Mouse (Mus musculus) CH12.LX (cell line): ENCODE data around the gene Mrgprf. TPM values are rescaled to one million over a fixed set of nuclear protein-coding genes. Genes with fewer than 3 reads are reported as not detected.

Experiments
- DNase-seq: peaks from one replicate; pipeline ENCODE4 v3.0.0-alpha.2; 2013; ENCODE audit errors: extremely low read depth
- H3K27ac ChIP-seq: 2 replicates; pipeline ENCODE4 v1.5.1; 2012; ENCODE audit warnings: low read depth, mild to moderate bottlenecking, control low read depth, moderate library complexity; ENCODE audit not compliant: insufficient read depth
- H3K27me3 ChIP-seq: replicated peaks from 2 replicates; pipeline ENCODE3; 2012; ENCODE audit warnings: inconsistent platforms
- H3K36me3 ChIP-seq, 2 experiments: replicated peaks in 1 of 2; 2 replicates each; pipeline versions ENCODE3 to v1.6.1; 2012; ENCODE audit warnings: inconsistent platforms in 1 of 2, low read length in 1 of 2, mild to moderate bottlenecking in 1 of 2, mixed read lengths in 1 of 2, moderate library complexity in 1 of 2; ENCODE audit not compliant: control insufficient read depth in 1 of 2, insufficient read depth in 1 of 2
- H3K4me1 ChIP-seq, 2 experiments: 2 replicates each; pipeline ENCODE4 v1.6.1; 2012; ENCODE audit warnings: inconsistent platforms in 1 of 2, moderate library complexity in 1 of 2; ENCODE audit not compliant: insufficient read depth in 2 of 2, control insufficient read depth in 1 of 2
- H3K4me2 ChIP-seq: 2 replicates; pipeline ENCODE4 v1.6.1; 2012; ENCODE audit warnings: low read depth, mild to moderate bottlenecking, control low read depth; ENCODE audit not compliant: poor library complexity, insufficient read depth, severe bottlenecking
- H3K4me3 ChIP-seq, 3 experiments: fragments of 150-350 bp in 1 of 3; sonication (generic) in 1 of 3; replicated peaks in 1 of 3; 2 replicates each; pipeline versions ENCODE3 to v1.5.1; 2011 to 2012; ENCODE audit warnings: low read depth in 2 of 3, low read length in 2 of 3, mild to moderate bottlenecking in 2 of 3, moderate library complexity in 2 of 3, control low read depth in 1 of 3, improper control_type of control experiment in 1 of 3, inconsistent platforms in 1 of 3, mixed read lengths in 1 of 3; ENCODE audit not compliant: poor library complexity in 1 of 3
- H3K79me2 ChIP-seq: replicated peaks from 2 replicates; pipeline ENCODE4 v1.6.1; 2012; ENCODE audit warnings: mild to moderate bottlenecking, moderate library complexity; ENCODE audit not compliant: control insufficient read depth, poor library complexity, insufficient read depth, severe bottlenecking; ENCODE audit errors: extremely low read depth
- H3K9ac ChIP-seq: 2 replicates; pipeline ENCODE4 v1.6.1; 2012; ENCODE audit warnings: low read depth, mild to moderate bottlenecking, control low read depth, moderate library complexity; ENCODE audit not compliant: insufficient read depth
- H3K9me3 ChIP-seq: replicated peaks from 2 replicates; pipeline ENCODE3; 2012; ENCODE audit warnings: low read length, inconsistent platforms, mixed read lengths
- BHLHE40 ChIP-seq: IDR thresholded peaks from 2 replicates; pipeline ENCODE4 v1.6.1; 2011; ENCODE audit warnings: mild to moderate bottlenecking, low read depth, low read length, improper control_type of control experiment
- CHD1 ChIP-seq: IDR thresholded peaks from 2 replicates; pipeline ENCODE4 v1.6.1; 2012; ENCODE audit warnings: low read depth, low read length, improper control_type of control experiment, inconsistent platforms
- CTCF ChIP-seq, 2 experiments: IDR thresholded peaks in 1 of 2; conservative IDR thresholded peaks in 1 of 2; 2 replicates each; pipeline ENCODE4 v1.5.1; 2011 to 2012; ENCODE audit warnings: low read depth in 2 of 2, low read length in 2 of 2, improper control_type of control experiment in 1 of 2, inconsistent platforms in 1 of 2, mild to moderate bottlenecking in 1 of 2, moderate library complexity in 1 of 2
- E2F4 ChIP-seq: IDR thresholded peaks from 2 replicates; pipeline ENCODE4 v1.6.1; 2011; ENCODE audit warnings: low read depth, low read length, improper control_type of control experiment; ENCODE audit not compliant: insufficient replicate concordance
- ELF1 ChIP-seq: IDR thresholded peaks from 2 replicates; pipeline ENCODE4 v1.6.1; 2014; ENCODE audit warnings: low read depth, mild to moderate bottlenecking, inconsistent platforms, low read length, improper control_type of control experiment
- EP300 ChIP-seq: IDR thresholded peaks from 2 replicates; pipeline ENCODE4 v1.6.1; 2011; ENCODE audit warnings: low read length, improper control_type of control experiment
- GABPA ChIP-seq: IDR thresholded peaks from 2 replicates; pipeline ENCODE4 v1.6.1; 2012; ENCODE audit warnings: low read depth, low read length, improper control_type of control experiment, inconsistent platforms; ENCODE audit not compliant: insufficient replicate concordance
- HCFC1 ChIP-seq: IDR thresholded peaks from 2 replicates; pipeline ENCODE4 v1.6.1; 2012; ENCODE audit warnings: low read depth, mild to moderate bottlenecking, inconsistent platforms, low read length, improper control_type of control experiment
- IRF4 ChIP-seq: IDR thresholded peaks from 2 replicates; pipeline ENCODE4 v1.6.1; 2014; ENCODE audit warnings: low read depth, mild to moderate bottlenecking, inconsistent platforms, low read length, improper control_type of control experiment
- JUN ChIP-seq: IDR thresholded peaks from 2 replicates; pipeline ENCODE4 v1.6.1; 2011; ENCODE audit warnings: low read depth, mild to moderate bottlenecking, low read length, improper control_type of control experiment, moderate library complexity; ENCODE audit not compliant: insufficient read depth
- JUND ChIP-seq: conservative IDR thresholded peaks from 2 replicates; pipeline ENCODE4 v1.6.1; 2011; ENCODE audit warnings: low read depth, low read length, improper control_type of control experiment
- KAT2A ChIP-seq: IDR thresholded peaks from 2 replicates; pipeline ENCODE4 v1.6.1; 2012; ENCODE audit warnings: low read length, improper control_type of control experiment, inconsistent platforms; ENCODE audit not compliant: insufficient replicate concordance
- MAFK ChIP-seq: IDR thresholded peaks from 2 replicates; pipeline ENCODE4 v1.6.1; 2011; ENCODE audit warnings: low read length, improper control_type of control experiment; ENCODE audit not compliant: insufficient replicate concordance
- MAZ ChIP-seq: IDR thresholded peaks from 2 replicates; pipeline ENCODE4 v1.6.1; 2012; ENCODE audit warnings: low read depth, mild to moderate bottlenecking, inconsistent platforms, low read length, improper control_type of control experiment, moderate library complexity
- MEF2A ChIP-seq: IDR thresholded peaks from 2 replicates; pipeline ENCODE4 v1.6.1; 2014; ENCODE audit warnings: low read depth, mild to moderate bottlenecking, inconsistent platforms, low read length, improper control_type of control experiment, borderline replicate concordance
- MXI1 ChIP-seq: IDR thresholded peaks from 2 replicates; pipeline ENCODE4 v1.6.1; 2011; ENCODE audit warnings: mild to moderate bottlenecking, low read depth, low read length, improper control_type of control experiment
- MYC ChIP-seq: IDR thresholded peaks from 2 replicates; pipeline ENCODE4 v1.6.1; 2011; ENCODE audit warnings: low read depth, mild to moderate bottlenecking, improper control_type of control experiment, low read length
- NELFE ChIP-seq: IDR thresholded peaks from 2 replicates; pipeline ENCODE4 v1.6.1; 2011; ENCODE audit warnings: low read depth, low read length, improper control_type of control experiment
- NRF1 ChIP-seq: IDR thresholded peaks from 2 replicates; pipeline ENCODE4 v1.6.1; 2014; ENCODE audit warnings: low read depth, mild to moderate bottlenecking, inconsistent platforms, low read length, improper control_type of control experiment, moderate library complexity
- PAX5 ChIP-seq: IDR thresholded peaks from 2 replicates; pipeline ENCODE4 v1.6.1; 2012; ENCODE audit warnings: low read length, inconsistent platforms, mixed read lengths
- POLR2A ChIP-seq: IDR thresholded peaks from 2 replicates; pipeline ENCODE4 v1.6.1; 2011; ENCODE audit warnings: low read depth, mild to moderate bottlenecking, improper control_type of control experiment, low read length
- POLR2AphosphoS2 ChIP-seq: IDR thresholded peaks from 2 replicates; pipeline ENCODE4 v1.6.1; 2011; ENCODE audit warnings: low read depth, low read length, improper control_type of control experiment
- RAD21 ChIP-seq: IDR thresholded peaks from 2 replicates; pipeline ENCODE4 v1.6.1; 2011; ENCODE audit warnings: low read depth, mild to moderate bottlenecking, low read length, improper control_type of control experiment, moderate library complexity
- RCOR1 ChIP-seq: conservative IDR thresholded peaks from 2 replicates; pipeline ENCODE4 v1.6.1; 2012; ENCODE audit warnings: low read depth, mild to moderate bottlenecking, inconsistent platforms, low read length, improper control_type of control experiment
- TBP ChIP-seq: conservative IDR thresholded peaks from 2 replicates; pipeline ENCODE4 v1.6.1; 2011; ENCODE audit warnings: low read depth, low read length, improper control_type of control experiment
- TCF12 ChIP-seq: IDR thresholded peaks from 2 replicates; pipeline ENCODE4 v1.6.1; 2014; ENCODE audit warnings: low read depth, mild to moderate bottlenecking, inconsistent platforms, low read length, improper control_type of control experiment
- USF1 ChIP-seq: IDR thresholded peaks from 2 replicates; pipeline ENCODE4 v1.6.1; 2014; ENCODE audit warnings: low read depth, mild to moderate bottlenecking, inconsistent platforms, low read length, improper control_type of control experiment
- ZC3H11A ChIP-seq: IDR thresholded peaks from 2 replicates; pipeline ENCODE4 v1.6.1; 2012; ENCODE audit warnings: low read depth, mild to moderate bottlenecking, inconsistent platforms, low read length, improper control_type of control experiment
- ZKSCAN1 ChIP-seq: IDR thresholded peaks from 2 replicates; pipeline ENCODE4 v1.6.1; 2012; ENCODE audit warnings: low read depth, inconsistent platforms, low read length, improper control_type of control experiment, borderline replicate concordance
- ZMIZ1 ChIP-seq: IDR thresholded peaks from 2 replicates; pipeline ENCODE4 v1.6.1; 2012; ENCODE audit warnings: low read depth, mild to moderate bottlenecking, inconsistent platforms, low read length, improper control_type of control experiment
- ZNF384 ChIP-seq: IDR thresholded peaks from 2 replicates; pipeline ENCODE4 v1.6.1; 2012; ENCODE audit warnings: low read depth, low read length, improper control_type of control experiment, inconsistent platforms
- dilution Hi-C: fragments of 300-500 bp; cut with MboI; formaldehyde crosslinking; loops from 2 replicates; pipeline ENCODE4 v1.14.3; 2020; ENCODE audit warnings: low sequenced_read_pairs; ENCODE audit not compliant: extremely low pct_unique_long_range_greater_than_20kb, extremely low pct_ligation_motif_present
- in situ Hi-C: fragments of 300-500 bp; cut with MboI; formaldehyde crosslinking; loops from 3 replicates; pipeline ENCODE4 v1.14.3; 2019; ENCODE audit warnings: low sequenced_read_pairs, low pct_ligation_motif_present, low pct_unique_long_range_greater_than_20kb, mixed read lengths
- polyA plus RNA-seq: library from polyadenylated mRNA; unstranded; fragments of >175 nt; gene quantifications from 2 replicates; pipeline ENCODE4 v1.2.1, GENCODE M21; 2012; ENCODE audit warnings: low read depth; ENCODE audit not compliant: insufficient read length
- total RNA-seq, 2 experiments: library from RNA; depleted of rRNA; stranded (reverse); fragments of 300-350 nt in 1 of 2; fragments of >200 nt in 1 of 2; gene quantifications; 2 replicates each; pipeline ENCODE4 v1.2.3; 2012 to 2014

Mrgprf gene
- total and polyA plus RNA-seq, 3 experiments: not detected

- peaks cover 7 to 31% of the 10 kb centered on the region in 2 experiments for H3K4me1 ChIP-seq
- H3K27ac ChIP-seq: no peak overlapping the region
- TF ChIP-seq ELF1 (no peak), JUND (no peak), TCF12 (no peak), MAFK (no peak), KAT2A (no peak), HCFC1 (no peak)
- DNase-seq: no peak
- in situ Hi-C loops (no loop called here), dilution Hi-C loops (no loop called here)
- H3K27me3 ChIP-seq: peaks cover 6% of the 10 kb centered on the region
- H3K4me2 ChIP-seq: peak overlapping the region; percentile 84
- H3K4me3 ChIP-seq: peak overlapping the region; percentile 72 to 94 (median 82)
- H3K79me2 ChIP-seq: no peaks in the 10 kb centered on the region
- H3K9ac ChIP-seq: peak overlapping the region; percentile 87
- no peaks in the 10 kb centered on the region for H3K9me3 ChIP-seq
- peaks cover 22 to 30% of the 10 kb centered on the region in 2 experiments for H3K36me3 ChIP-seq
These were observed 17.6 kb upstream of the Mrgprf start for GRCm38 (mm10) chr7:145283041-145283440.

GRCm38 (mm10) chr7:145283487-145284187 is 17.0 kb upstream of the Mrgprf start, which contains the start of gene Tpcn2:
Tpcn2 (minus strand) TSS chr7:145284011.
- in situ Hi-C loops: no loop called here
- TF ChIP-seq EP300: no peak
- 0 out of 2 replicates have a peak, but pooled peaks have one; percentile 32 for TF ChIP-seq POLR2AphosphoS2
- no peak for TF ChIP-seq NRF1
- no peak for TF ChIP-seq MAFK
- TF ChIP-seq PAX5: no peak
- TF ChIP-seq MXI1: peak; percentile 31; the same call in 1 of the 2 replicates
- TF ChIP-seq RAD21: peak; percentile 7
- TF ChIP-seq MEF2A: no peak; the same call in 1 of the 2 replicates
- no peak for TF ChIP-seq RCOR1
- no peak for TF ChIP-seq E2F4
- no peak for TF ChIP-seq ZNF384
- TF ChIP-seq NELFE: peak; percentile 92
- peak; percentile 81 for TF ChIP-seq POLR2A
- 0 out of 2 replicates have a peak, but pooled peaks have one; percentile 18 for TF ChIP-seq TBP
- peak; percentile 86 for TF ChIP-seq ZMIZ1
- TF ChIP-seq ZC3H11A: no peak
- no peak for TF ChIP-seq CHD1
- no peak; the same call in 1 of the 2 replicates for TF ChIP-seq HCFC1
- no peak for TF ChIP-seq KAT2A
- TF ChIP-seq MAZ: 0 out of 2 replicates have a peak, but pooled peaks have one; percentile 36
- no peak for TF ChIP-seq USF1
- TF ChIP-seq CTCF (conservative IDR thresholded peaks at IDR 0.05 in 1 of 2, IDR thresholded peaks at IDR 0.05 in 1 of 2; ENCODE audit: low read depth in 2 of 2, low read length in 2 of 2): peak in 1 of 2 experiments; percentile 56; a peak in 2 of 4 replicates
- TF ChIP-seq MYC: no peak
- TF ChIP-seq IRF4: peak; percentile 11; the same call in 1 of the 2 replicates
- no peak for TF ChIP-seq GABPA
- TF ChIP-seq BHLHE40: no peak
- TF ChIP-seq JUN: no peak
- TF ChIP-seq JUND: no peak
- TF ChIP-seq ZKSCAN1: no peak

More at GRCm38 (mm10) chr7:145283487-145284187, 17.0 kb upstream of the Mrgprf start, which contains the start of gene Tpcn2:
- dilution Hi-C loops: no loop called here
- Histone ChIP-seq H3K4me3 (peak within 1 kb of the TSS; percentile 72 to 94 (median 82)), H3K9me3 (no peaks in the 10 kb centered on the region), H3K79me2 (no peaks in the 10 kb centered on the region), H3K27me3 (peaks cover 7% of the 10 kb centered on the region), H3K4me2 (peak within 1 kb of the TSS; percentile 84), H3K27ac (no peak within 1 kb of the TSS), H3K36me3 (peaks cover 18 to 24% of the 10 kb centered on the region in 2 experiments), H3K4me1 (peaks cover 7 to 31% of the 10 kb centered on the region in 2 experiments), H3K9ac (peak within 1 kb of the TSS; percentile 87)
- peak; percentile 96 for DNase-seq
